Mouse (Mus musculus) liver, embryonic 14.5 days (tissue): ENCODE results near the gene Plcb3. TPM values are rescaled to one million over a fixed set of nuclear protein-coding genes. Genes with fewer than 3 reads are reported as not detected.
A peak's percentile ranks its signal among the peaks of the same experiment; 100 is the strongest.

Experiments
- ATAC-seq: fragments of 200-750 bp; cut with Nextera tagmentation; 2 replicates; pipeline ENCODE4 v1.8.0; 2017; ENCODE audit warnings: moderate number of reproducible peaks, mild to moderate bottlenecking, moderate library complexity; ENCODE audit not compliant: insufficient read depth
- DNase-seq, 3 experiments: peaks; one replicate each; pipeline ENCODE4 v3.0.0-alpha.2; 2012 to 2013; ENCODE audit warnings: low read depth in 3 of 3, low spot score in 3 of 3
- H3K27ac ChIP-seq: fragments of 300-500 bp; sonication (generic); 2 replicates; pipeline ENCODE4 v1.5.1; 2014; ENCODE audit warnings: moderate library complexity, mild to moderate bottlenecking, control low read depth, inconsistent platforms
- H3K27me3 ChIP-seq: fragments of 300-500 bp; sonication (generic); 2 replicates; pipeline ENCODE4 v1.6.1; 2014; ENCODE audit warnings: mild to moderate bottlenecking, low read length, moderate library complexity; ENCODE audit not compliant: control insufficient read depth, insufficient read depth
- H3K36me3 ChIP-seq: fragments of 300-500 bp; sonication (generic); replicated peaks from 2 replicates; pipeline ENCODE4 v1.6.1; 2014; ENCODE audit warnings: low read depth; ENCODE audit not compliant: control insufficient read depth, insufficient read depth
- H3K4me1 ChIP-seq, 2 experiments: fragments of 200-500 bp in 1 of 2; fragments of 300-500 bp in 1 of 2; sonication (generic) in 1 of 2; replicated peaks; 2 replicates each; pipeline ENCODE4 v1.6.1; 2012 to 2014; ENCODE audit warnings: antibody characterized with exemption in 1 of 2, inconsistent platforms in 1 of 2, low read length in 1 of 2; ENCODE audit not compliant: control insufficient read depth in 2 of 2, insufficient read depth in 2 of 2
- H3K4me2 ChIP-seq: fragments of 300-500 bp; sonication (generic); 2 replicates; pipeline ENCODE4 v1.6.1; 2014; ENCODE audit warnings: low read depth, mild to moderate bottlenecking, control low read depth, moderate library complexity
- H3K4me3 ChIP-seq, 2 experiments: fragments of 200-500 bp in 1 of 2; fragments of 300-500 bp in 1 of 2; sonication (generic) in 1 of 2; 2 replicates each; pipeline ENCODE4 v1.5.1; 2012 to 2014; ENCODE audit warnings: low read depth in 2 of 2, low read length in 2 of 2, mild to moderate bottlenecking in 2 of 2, control low read depth in 1 of 2, inconsistent platforms in 1 of 2, moderate library complexity in 1 of 2; ENCODE audit not compliant: insufficient read depth in 1 of 2
- H3K9ac ChIP-seq: fragments of 300-500 bp; sonication (generic); replicated peaks from 2 replicates; pipeline ENCODE4 v1.6.1; 2014; ENCODE audit warnings: mild to moderate bottlenecking, control low read depth, moderate library complexity
- H3K9me3 ChIP-seq: fragments of 300-500 bp; sonication (generic); 2 replicates; pipeline ENCODE4 v1.6.1; 2016; ENCODE audit warnings: low read length, mixed read lengths; ENCODE audit not compliant: control insufficient read depth
- CTCF ChIP-seq: IDR thresholded peaks from 2 replicates; pipeline ENCODE4 v1.5.1; 2016; ENCODE audit warnings: antibody characterized with exemption, low read depth, control low read depth
- EP300 ChIP-seq: IDR thresholded peaks from 2 replicates; pipeline ENCODE4 v1.6.1; 2016; ENCODE audit warnings: antibody characterized with exemption, low read depth
- WGBS: fragments of 180-500 bp; shearing (Covaris S2); extraction: QIAGEN DNeasy Blood & Tissue Kit; methylation state at CpG from one replicate; pipeline ENCODE4 v1.1.7; 2014; ENCODE audit not compliant: insufficient replicate concordance; 5-methylcytosine and 5-hydroxymethylcytosine counted together
- polyA plus RNA-seq, 2 experiments: library from polyadenylated mRNA; depleted of rRNA in 1 of 2; stranded (reverse) in 1 of 2; unstranded in 1 of 2; fragments of >200 nt; fragmentation: Nextera tagmentation in 1 of 2; extraction: Ambion mirVana in 1 of 2; gene quantifications; 2 replicates each; pipeline versions ENCODE4 v1.2.1 to v1.2.3; 2012 to 2014

Plcb3 gene
- polyA plus RNA-seq, 2 experiments, result 4.6 to 7.7 TPM

GRCm38 (mm10) chr19:6949951-6950350, 26.3 kb downstream of the Plcb3 start:
- H3K27ac ChIP-seq, result no peak overlapping the region
- TF ChIP-seq CTCF, result no peak
- TF ChIP-seq EP300, result no peak
- H3K9me3 ChIP-seq, result no peaks in the 10 kb centered on the region
- WGBS, result 63% methylated on average over 5 of the region's 5 CpGs
- no peaks in the 10 kb centered on the region for H3K36me3 ChIP-seq
- DNase-seq, result no peak
- H3K4me1 ChIP-seq, result peaks cover 13 to 19% of the 10 kb centered on the region in 2 experiments
- no peak overlapping the region for H3K9ac ChIP-seq
- no peaks in the 10 kb centered on the region for H3K27me3 ChIP-seq
- H3K4me2 ChIP-seq, result peak overlapping the region; percentile 96
- peak overlapping the region in 1 of 2 experiments; percentile 70; a peak in 2 of 4 replicates for H3K4me3 ChIP-seq
- ATAC-seq, result no peak

- H3K9ac ChIP-seq, result no peak overlapping the region
- no peaks in the 10 kb centered on the region for H3K9me3 ChIP-seq
- no peak overlapping the region for H3K4me2 ChIP-seq
- H3K27ac ChIP-seq, result no peak overlapping the region
- 75% methylated on average over 5 of the region's 5 CpGs for WGBS
- ATAC-seq (no peak), DNase-seq (no peak)
- no peaks in the 10 kb centered on the region for H3K27me3 ChIP-seq
- peaks cover 13 to 19% of the 10 kb centered on the region in 2 experiments for H3K4me1 ChIP-seq
- no peak overlapping the region for H3K4me3 ChIP-seq
- no peak for TF ChIP-seq CTCF
- TF ChIP-seq EP300, result no peak
- H3K36me3 ChIP-seq, result no peaks in the 10 kb centered on the region
Observed at GRCm38 (mm10) chr19:6949532-6949931, 26.7 kb downstream of the Plcb3 start.

DNA sequence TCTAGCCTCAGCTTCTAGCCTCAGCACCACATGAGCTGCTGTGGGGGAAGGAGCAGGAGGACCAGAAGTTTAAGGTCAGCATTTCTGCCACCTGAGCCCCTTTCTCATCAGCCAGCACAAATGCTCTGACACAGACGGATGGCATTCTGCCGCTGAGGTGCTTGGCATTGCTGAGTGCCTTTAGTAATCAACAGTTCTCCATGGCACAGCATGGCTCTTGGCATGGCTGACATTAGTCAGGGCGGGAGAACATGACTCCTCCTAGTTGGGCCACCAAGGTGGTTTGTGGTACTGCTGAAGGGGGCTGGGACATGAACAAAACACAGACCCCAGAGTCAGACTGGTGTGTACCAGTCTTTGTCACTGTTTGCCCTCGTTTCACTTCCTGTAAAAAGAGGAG, 28.1 kb downstream of the Plcb3 start:
- Histone ChIP-seq H3K27me3 (no peaks in the 10 kb centered on the region), H3K27ac (no peak overlapping the region), H3K36me3 (no peaks in the 10 kb centered on the region), H3K9me3 (no peaks in the 10 kb centered on the region), H3K4me3 (no peak overlapping the region), H3K4me1 (peaks cover 13 to 19% of the 10 kb centered on the region in 2 experiments), H3K9ac (no peak overlapping the region), H3K4me2 (no peak overlapping the region)
- DNase-seq, result no peak
- no peak for ATAC-seq
- 71% methylated on average over 4 of the region's 4 CpGs for WGBS
- no peak for TF ChIP-seq EP300
- TF ChIP-seq CTCF, result no peak

GRCm38 (mm10) chr19:6947742-6948141, 28.5 kb downstream of the Plcb3 start:
- peaks cover 11 to 20% of the 10 kb centered on the region in 2 experiments for H3K4me1 ChIP-seq
- H3K4me3 ChIP-seq, result no peak overlapping the region
- ATAC-seq, result no peak
- no peak for DNase-seq
- no peak overlapping the region for H3K9ac ChIP-seq
- H3K27ac ChIP-seq, result no peak overlapping the region
- H3K27me3 ChIP-seq, result no peaks in the 10 kb centered on the region
- no peaks in the 10 kb centered on the region for H3K36me3 ChIP-seq
- WGBS, result 50% methylated on average over 4 of the region's 4 CpGs
- H3K4me2 ChIP-seq, result no peak overlapping the region
- no peaks in the 10 kb centered on the region for H3K9me3 ChIP-seq
- TF ChIP-seq CTCF, result no peak
- TF ChIP-seq EP300, result no peak

- no peaks in the 10 kb centered on the region for H3K27me3 ChIP-seq
- WGBS, result 84% methylated on average over 6 of the region's 6 CpGs
- TF ChIP-seq CTCF (no peak), EP300 (no peak)
- no peaks in the 10 kb centered on the region for H3K9me3 ChIP-seq
- no peak for ATAC-seq
- H3K36me3 ChIP-seq, result no peaks in the 10 kb centered on the region
- H3K4me2 ChIP-seq, result no peak overlapping the region
- no peak for DNase-seq
- no peak overlapping the region for H3K27ac ChIP-seq
- H3K9ac ChIP-seq, result no peak overlapping the region
- no peak overlapping the region for H3K4me3 ChIP-seq
- peaks cover 3 to 8% of the 10 kb centered on the region in 2 experiments for H3K4me1 ChIP-seq
Observed at GRCm38 (mm10) chr19:6943709-6944108, 32.6 kb downstream of the Plcb3 start.
